Mouse (Mus musculus): Measurements from ENCODE around the gene Sft2d1. TPM values are rescaled to one million over a fixed set of nuclear protein-coding genes. Genes with fewer than 3 reads are reported as not detected.

Gene Sft2d1
- polyA plus RNA-seq (2017; shearing (Covaris generic)), result 200 TPM

GRCm38 (mm10) chr17:8310838-8311614 lies at the start of gene Sft2d1:
TSS of gene Sft2d1 (plus strand) at chr17:8311102.

GRCm38 (mm10) chr17:8282821-8283525 lies 27.9 kb upstream of the Sft2d1 start, which contains the start of gene Mpc1:
TSS of gene Mpc1 (plus strand) at chr17:8282904.

GRCm38 (mm10) chr17:8337159-8337558 lies 26.3 kb downstream of the Sft2d1 start, which contains the start of gene Prr18:
TSS of gene Prr18 (plus strand) at chr17:8337459.

GRCm38 (mm10) chr17:8355692-8356091 lies 44.8 kb downstream of the Sft2d1 start, which contains the start of gene T2:
TSS of gene T2 (plus strand) at chr17:8355992.

Other genes starting within 250 kb of the Sft2d1 start
- gene Gm49673, start 163.3 kb upstream of the Sft2d1 start, polyA plus RNA-seq (2017; shearing (Covaris generic)), result 0.34 TPM
- 37.9 TPM for gene Rnaset2a, start 163.0 kb upstream of the Sft2d1 start, polyA plus RNA-seq (2017; shearing (Covaris generic))
- gene Fgfr1op, start 145.6 kb upstream of the Sft2d1 start, polyA plus RNA-seq (2017; shearing (Covaris generic)), result 30.6 TPM
- 54.9 TPM for gene Ccr6, start 75.1 kb upstream of the Sft2d1 start, polyA plus RNA-seq (2017; shearing (Covaris generic))
- gene Mpc1, start 28.2 kb upstream of the Sft2d1 start, polyA plus RNA-seq (2017; shearing (Covaris generic)), result 176 TPM
- 0.09 TPM for gene Prr18, start 26.4 kb downstream of the Sft2d1 start, polyA plus RNA-seq (2017; shearing (Covaris generic))
- 0.82 TPM for gene T2, start 44.9 kb downstream of the Sft2d1 start, polyA plus RNA-seq (2017; shearing (Covaris generic))
- gene T, start 123.3 kb downstream of the Sft2d1 start, polyA plus RNA-seq (2017; shearing (Covaris generic)), result not detected
- not detected for gene Pde10a, start 214.3 kb downstream of the Sft2d1 start, polyA plus RNA-seq (2017; shearing (Covaris generic))